In genomic region chr11:101665636-101665992, GRCm38 (mm10) we compare ENCODE assay signal across 7 mouse cellular contexts. TPM values are rescaled to one million over a fixed set of nuclear protein-coding genes. Genes with fewer than 3 reads are reported as not detected.
DNase-seq lines count a peak whose midpoint lies in the region; ATAC-seq lines count a peak whose summit lies in the region.

No protein-coding gene starts in this region.

- DNase-seq in forebrain, embryonic 10.5 days (ENCODE audit: extremely low spot score, low spot score), result no peak
- no peak for DNase-seq in adrenal gland, postnatal 14 days
- no peak for DNase-seq in frontal cortex, postnatal 14 days (ENCODE audit: low spot score in 2 of 2)

- H3K9me3 ChIP-seq in megakaryocyte, embryonic 14.5 days, result no peaks in the 10 kb centered on the region
- H3K9me3 ChIP-seq in forebrain, embryonic 10.5 days, result no peaks in the 10 kb centered on the region
- no peaks in the 10 kb centered on the region for H3K9me3 ChIP-seq in limb, embryonic 13.5 days
- no peaks in the 10 kb centered on the region for H3K9me3 ChIP-seq in stomach, embryonic 14.5 days (ENCODE audit: control insufficient read depth, low read depth, low read length)

- H3K4me3 ChIP-seq in megakaryocyte, embryonic 14.5 days (replicated peaks), result peak overlapping the region; percentile 94
- peak overlapping the region; percentile 69 for H3K4me3 ChIP-seq in forebrain, embryonic 10.5 days
- H3K4me3 ChIP-seq in limb, embryonic 13.5 days, result peak overlapping the region; percentile 57
- H3K4me3 ChIP-seq in stomach, embryonic 14.5 days (ENCODE audit: low read depth, low read length), result peak overlapping the region; percentile 45

- peaks cover 8% of the 10 kb centered on the region for H3K27me3 ChIP-seq in megakaryocyte, embryonic 14.5 days (replicated peaks)
- H3K27me3 ChIP-seq in forebrain, embryonic 10.5 days (ENCODE audit: poor library complexity, severe bottlenecking), result peaks cover 24% of the 10 kb centered on the region
- H3K27me3 ChIP-seq in limb, embryonic 13.5 days, result peaks cover 10% of the 10 kb centered on the region; the same call in 1 of the 2 replicates
- H3K27me3 ChIP-seq in stomach, embryonic 14.5 days (ENCODE audit: control insufficient read depth, insufficient read depth, low read length), result no peaks in the 10 kb centered on the region

- peak overlapping the region; percentile 79 for H3K27ac ChIP-seq in forebrain, embryonic 10.5 days
- H3K27ac ChIP-seq in limb, embryonic 13.5 days, result peak overlapping the region; percentile 59; the same call in 1 of the 2 replicates
- peak overlapping the region; percentile 52; the same call in 1 of the 2 replicates for H3K27ac ChIP-seq in stomach, embryonic 14.5 days (ENCODE audit: low read length)

- peaks cover 57% of the 10 kb centered on the region for H3K4me1 ChIP-seq in megakaryocyte, embryonic 14.5 days
- peaks cover 41% of the 10 kb centered on the region for H3K4me1 ChIP-seq in forebrain, embryonic 10.5 days
- H3K4me1 ChIP-seq in limb, embryonic 13.5 days, result no peaks in the 10 kb centered on the region; the same call in 1 of the 2 replicates
- H3K4me1 ChIP-seq in stomach, embryonic 14.5 days (ENCODE audit: control insufficient read depth, insufficient read depth, low read length), result peaks cover 8% of the 10 kb centered on the region; the same call in 1 of the 2 replicates

- peak overlapping the region; percentile 66 for H3K9ac ChIP-seq in limb, embryonic 13.5 days
- H3K9ac ChIP-seq in stomach, embryonic 14.5 days (replicated peaks; ENCODE audit: low read depth, low read length), result peak overlapping the region; percentile 25; the same call in 1 of the 2 replicates

- ATAC-seq in megakaryocyte, adult 5-6 weeks (ENCODE audit: poor library complexity, severe bottlenecking), result no peak; the same call in none of the 2 replicates
- ATAC-seq in limb, embryonic 13.5 days (ENCODE audit: low FRiP score, low read depth), result no peak
- no peak; the same call in 1 of the 2 replicates for ATAC-seq in stomach, embryonic 14.5 days (ENCODE audit: insufficient number of reproducible peaks, insufficient read depth, low FRiP score, low read depth)

- WGBS in forebrain, embryonic 10.5 days, result 2% methylated on average over 24 of the region's 24 CpGs
- under 1% methylated on average over 24 of the region's 24 CpGs for WGBS in limb, embryonic 13.5 days
- WGBS in stomach, embryonic 14.5 days, result under 1% methylated on average over 24 of the region's 24 CpGs

- peaks cover 6% of the 10 kb centered on the region for H3K36me3 ChIP-seq in megakaryocyte, embryonic 14.5 days (replicated peaks; ENCODE audit: low read length)
- H3K36me3 ChIP-seq in forebrain, embryonic 10.5 days (replicated peaks), result no peaks in the 10 kb centered on the region
- no peaks in the 10 kb centered on the region for H3K36me3 ChIP-seq in limb, embryonic 13.5 days
- H3K36me3 ChIP-seq in stomach, embryonic 14.5 days (ENCODE audit: control insufficient read depth, insufficient read depth, low read length), result no peaks in the 10 kb centered on the region

- peak overlapping the region; percentile 83 for H3K4me2 ChIP-seq in limb, embryonic 13.5 days (replicated peaks)
- peak overlapping the region; percentile 82 for H3K4me2 ChIP-seq in stomach, embryonic 14.5 days (replicated peaks; ENCODE audit: low read depth, low read length)

RNA-seq across cellular contexts. Expression of gene Arl4d, which starts 0.3 kb away (rescaled TPM):
- 1.2 TPM in 1 of 2 replicates, not detected in the other for polyA plus RNA-seq in megakaryocyte, embryonic 14.5 days (2012; ENCODE audit: insufficient read depth, low replicate concordance)
- 1.7 and 2.3 TPM in 2 replicates for total RNA-seq in megakaryocyte, adult 5-6 weeks (2015)
- 1.0 and 2.1 TPM in 2 replicates for total RNA-seq in megakaryocyte, adult 5-6 weeks (2017)
- polyA plus RNA-seq in forebrain, embryonic 10.5 days (2016; fragmentation: Nextera tagmentation; extraction: Ambion mirVana), result 2.4 and 3.1 TPM in 2 replicates
- polyA plus RNA-seq in limb, embryonic 13.5 days (2015; fragmentation: Nextera tagmentation; extraction: Ambion mirVana), result 2.0 and 2.2 TPM in 2 replicates
- 6.4 and 8.1 TPM in 2 replicates for polyA plus RNA-seq in stomach, embryonic 14.5 days (2014; fragmentation: Nextera tagmentation; extraction: Ambion mirVana)
- 12.6 and 15.6 TPM in 2 replicates for total RNA-seq in adrenal gland, postnatal 14 days (2021)

RNA-seq across cellular contexts. Expression of gene Rdm1, which starts 38.6 kb away (rescaled TPM):
- polyA plus RNA-seq in megakaryocyte, embryonic 14.5 days (2012; ENCODE audit: insufficient read depth, low replicate concordance), result 3.8 TPM in 1 of 2 replicates, not detected in the other
- 22.6 and 28.8 TPM in 2 replicates for total RNA-seq in megakaryocyte, adult 5-6 weeks (2015)
- 18.1 and 23.1 TPM in 2 replicates for total RNA-seq in megakaryocyte, adult 5-6 weeks (2017)
- 30.7 and 33.9 TPM in 2 replicates for polyA plus RNA-seq in forebrain, embryonic 10.5 days (2016; fragmentation: Nextera tagmentation; extraction: Ambion mirVana)
- 42.6 and 47.4 TPM in 2 replicates for polyA plus RNA-seq in limb, embryonic 13.5 days (2015; fragmentation: Nextera tagmentation; extraction: Ambion mirVana)
- polyA plus RNA-seq in stomach, embryonic 14.5 days (2014; fragmentation: Nextera tagmentation; extraction: Ambion mirVana), result 38.3 and 47.5 TPM in 2 replicates
- 22.9 and 26.6 TPM in 2 replicates for total RNA-seq in adrenal gland, postnatal 14 days (2021)
